17 mouse cellular contexts compared by ENCODE assay signal in the genomic region with DNA sequence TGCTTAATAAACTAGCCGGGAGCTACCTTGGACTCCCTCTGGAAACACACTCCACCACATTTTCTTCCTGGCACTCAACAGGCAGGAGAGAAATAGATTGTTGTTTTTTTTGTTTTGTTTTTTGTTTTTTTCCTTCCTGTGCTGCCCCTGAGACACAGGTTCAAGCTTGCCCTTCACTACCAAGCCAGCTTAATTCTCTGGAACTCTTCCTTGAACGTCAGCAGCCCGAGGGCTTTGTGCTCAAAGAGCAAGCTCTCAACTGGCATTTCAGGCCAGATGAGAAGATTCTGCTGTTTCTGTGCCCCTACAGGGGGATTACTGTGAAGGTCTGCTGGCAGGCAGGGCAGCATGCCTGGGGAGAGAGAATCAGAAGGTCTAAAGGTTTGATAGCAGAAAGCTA.
A peak's percentile ranks its signal among the peaks of the same experiment; 100 is the strongest.
DNase-seq lines count a peak whose midpoint lies in the region; ATAC-seq and TF ChIP-seq lines count a peak whose summit lies in the region.
"Had no signal": no experiment of that assay in that cellular context is flagged by ENCODE, and none has a peak within 500 bp of the region (broad histone marks: within the 10 kb centered on the region; RNA-seq: fewer than 3 reads in every experiment).

No protein-coding gene starts in this region.

- H3K27me3 ChIP-seq in forebrain, embryonic 11.5 days (ENCODE audit: control insufficient read depth, insufficient read depth, low read length), result no peaks in the 10 kb centered on the region
- H3K27me3 ChIP-seq in forebrain, embryonic 12.5 days, result no peaks in the 10 kb centered on the region
- H3K27me3 ChIP-seq in hindbrain, embryonic 14.5 days (ENCODE audit: control insufficient read depth, insufficient read depth, low read length), result no peaks in the 10 kb centered on the region; the same call in 1 of the 2 replicates
- H3K27me3 ChIP-seq in hindbrain, embryonic 13.5 days, result no peaks in the 10 kb centered on the region
- H3K27me3 ChIP-seq: CH12.LX, Patski had no signal

- H3K4me3 ChIP-seq in forebrain, embryonic 11.5 days (ENCODE audit: low read depth, low read length), result no peak overlapping the region
- H3K4me3 ChIP-seq in forebrain, embryonic 12.5 days (replicated peaks), result no peak overlapping the region
- H3K4me3 ChIP-seq in hindbrain, embryonic 14.5 days (replicated peaks; ENCODE audit: low read length), result no peak overlapping the region
- no peak overlapping the region for H3K4me3 ChIP-seq in hindbrain, embryonic 13.5 days
- H3K4me3 ChIP-seq in embryonic fibroblast, embryonic 13.5 days (ENCODE audit: insufficient read depth, low read length), result no peak overlapping the region
- no peak overlapping the region for H3K4me3 ChIP-seq in macrophage (ENCODE audit: inconsistent target)
- H3K4me3 ChIP-seq: midbrain, embryonic 15.5 days had no signal

- no peak for ATAC-seq in forebrain, embryonic 11.5 days (replicated peaks; ENCODE audit: low FRiP score)
- no peak for ATAC-seq in forebrain, embryonic 12.5 days (ENCODE audit: low FRiP score)
- ATAC-seq in hindbrain, embryonic 14.5 days (ENCODE audit: low FRiP score), result no peak
- no peak for ATAC-seq in hindbrain, embryonic 13.5 days (ENCODE audit: low FRiP score)
- ATAC-seq: inflammation-experienced regulatory T-cells, adult 6 months; midbrain, embryonic 15.5 days; Patski had no signal

- H3K9me3 ChIP-seq in forebrain, embryonic 11.5 days (ENCODE audit: control insufficient read depth, low read length), result no peaks in the 10 kb centered on the region
- 0 out of 2 replicates have a peak, but pooled peaks cover 3% of the 10 kb centered on the region for H3K9me3 ChIP-seq in forebrain, embryonic 12.5 days
- no peaks in the 10 kb centered on the region for H3K9me3 ChIP-seq in hindbrain, embryonic 14.5 days (ENCODE audit: control insufficient read depth, low read length)
- 0 out of 2 replicates have a peak, but pooled peaks cover 3% of the 10 kb centered on the region for H3K9me3 ChIP-seq in hindbrain, embryonic 13.5 days
- H3K9me3 ChIP-seq: midbrain, embryonic 15.5 days had no signal

- 15% methylated on average over 3 of the region's 3 CpGs for WGBS in forebrain, embryonic 11.5 days
- WGBS in forebrain, embryonic 12.5 days, result 6% methylated on average over 3 of the region's 3 CpGs
- WGBS in hindbrain, embryonic 14.5 days, result 31% methylated on average over 3 of the region's 3 CpGs
- WGBS in hindbrain, embryonic 13.5 days, result 42% methylated on average over 3 of the region's 3 CpGs
- WGBS in macrophage (ENCODE audit: missing documents), result 84% methylated on average over 3 of the region's 3 CpGs

- no peak for DNase-seq in forebrain, embryonic 11.5 days (ENCODE audit: low spot score)
- no peak for DNase-seq in hindbrain, embryonic 14.5 days (ENCODE audit: low spot score)
- no peak for DNase-seq in urinary bladder, adult 2 months (ENCODE audit: low spot score)
- no peak for DNase-seq in kidney, postnatal 14 days
- DNase-seq: gastrocnemius, postnatal 25 days; kidney, postnatal 10 days; left cerebral cortex, postnatal 4 days; liver, postnatal 0 days; lung, postnatal 36 days had no signal

- TF ChIP-seq POLR2A in embryonic fibroblast, embryonic 13.5 days (IDR thresholded peaks at IDR 0.05; ENCODE audit: low read depth, low read length), result no peak

- H3K9ac ChIP-seq in forebrain, embryonic 11.5 days (ENCODE audit: low read length), result no peak overlapping the region; the same call in 1 of the 2 replicates
- no peak overlapping the region for H3K9ac ChIP-seq in forebrain, embryonic 12.5 days
- H3K9ac ChIP-seq in hindbrain, embryonic 14.5 days, result no peak overlapping the region
- no peak overlapping the region for H3K9ac ChIP-seq in hindbrain, embryonic 13.5 days
- H3K9ac ChIP-seq: liver, postnatal 0 days; midbrain, embryonic 15.5 days had no signal

- H3K4me1 ChIP-seq in forebrain, embryonic 11.5 days (replicated peaks; ENCODE audit: control insufficient read depth, insufficient read depth, low read length), result peaks cover 2% of the 10 kb centered on the region; the same call in 1 of the 2 replicates
- peaks cover 26% of the 10 kb centered on the region for H3K4me1 ChIP-seq in forebrain, embryonic 12.5 days
- peaks cover 7% of the 10 kb centered on the region; the same call in 1 of the 2 replicates for H3K4me1 ChIP-seq in hindbrain, embryonic 14.5 days (replicated peaks; ENCODE audit: control insufficient read depth, insufficient read depth, low read length)
- peaks cover 23% of the 10 kb centered on the region for H3K4me1 ChIP-seq in hindbrain, embryonic 13.5 days (replicated peaks)
- H3K4me1 ChIP-seq in embryonic fibroblast, embryonic 13.5 days (ENCODE audit: control insufficient read depth, insufficient read depth, low read length), result no peaks in the 10 kb centered on the region

- no peak for TF ChIP-seq CTCF in embryonic fibroblast, embryonic 13.5 days (IDR thresholded peaks at IDR 0.05; ENCODE audit: borderline replicate concordance, insufficient read depth, low read length)

- peak overlapping the region; percentile 27; the same call in 1 of the 2 replicates for H3K27ac ChIP-seq in forebrain, embryonic 11.5 days (ENCODE audit: low read depth, low read length)
- H3K27ac ChIP-seq in forebrain, embryonic 12.5 days, result no peak overlapping the region
- H3K27ac ChIP-seq in hindbrain, embryonic 14.5 days, result peak overlapping the region; percentile 20; the same call in 1 of the 2 replicates
- no peak overlapping the region for H3K27ac ChIP-seq in hindbrain, embryonic 13.5 days
- H3K27ac ChIP-seq in embryonic fibroblast, embryonic 13.5 days (ENCODE audit: insufficient read depth, low read length), result peak overlapping the region; percentile 29; the same call in 1 of the 2 replicates
- H3K27ac ChIP-seq in macrophage, result peak overlapping the region; percentile 64
- H3K27ac ChIP-seq: midbrain, embryonic 15.5 days had no signal

- H3K36me3 ChIP-seq in forebrain, embryonic 11.5 days (ENCODE audit: control insufficient read depth, insufficient read depth, low read length), result no peaks in the 10 kb centered on the region
- H3K36me3 ChIP-seq in forebrain, embryonic 12.5 days (replicated peaks), result no peaks in the 10 kb centered on the region
- no peaks in the 10 kb centered on the region for H3K36me3 ChIP-seq in hindbrain, embryonic 14.5 days (replicated peaks; ENCODE audit: control insufficient read depth, insufficient read depth)
- H3K36me3 ChIP-seq in hindbrain, embryonic 13.5 days, result no peaks in the 10 kb centered on the region
- no peaks in the 10 kb centered on the region for H3K36me3 ChIP-seq in macrophage (ENCODE audit: inconsistent target)
- H3K36me3 ChIP-seq: midbrain, embryonic 15.5 days had no signal

- no peaks in the 10 kb centered on the region for H3K79me2 ChIP-seq in macrophage (ENCODE audit: inconsistent target)

- H3K4me2 ChIP-seq in forebrain, embryonic 11.5 days (ENCODE audit: low read depth, low read length, severe bottlenecking), result no peak overlapping the region
- no peak overlapping the region for H3K4me2 ChIP-seq in forebrain, embryonic 12.5 days
- no peak overlapping the region for H3K4me2 ChIP-seq in hindbrain, embryonic 14.5 days (replicated peaks)
- no peak overlapping the region for H3K4me2 ChIP-seq in hindbrain, embryonic 13.5 days
- H3K4me2 ChIP-seq: midbrain, embryonic 15.5 days had no signal

Comparison
In these comparisons a context has a peak if more than half of its experiments do, and no peak if none do; other contexts are left out.
1. H3K27ac ChIP-seq: peak in forebrain, embryonic 11.5 days (single experiment), hindbrain, embryonic 14.5 days (single experiment), embryonic fibroblast, embryonic 13.5 days (single experiment) and macrophage (single experiment); none in forebrain, embryonic 12.5 days (single experiment) and hindbrain, embryonic 13.5 days (single experiment).